Mouse (Mus musculus) cortical plate, adult 2 months (tissue): ENCODE measurements at regions not wholly inside any gene's neighbourhood (a gene's known extent, or its start where the extent isn't known, plus 50 kb on each side); places are given as distances from the start of the nearest gene placed in this dataset.

Source experiments
- CTCF ChIP-seq: fragments of 200-500 bp; IDR thresholded peaks from 2 replicates; pipeline ENCODE4 v1.5.1; 2011; ENCODE audit warnings: mild to moderate bottlenecking, control low read depth, low read length; ENCODE audit not compliant: insufficient read depth; ENCODE audit errors: extremely low read depth
- POLR2A ChIP-seq: fragments of 200-500 bp; IDR thresholded peaks from 2 replicates; pipeline ENCODE4 v1.6.1; 2011; ENCODE audit warnings: mild to moderate bottlenecking, low read length, control low read depth; ENCODE audit not compliant: insufficient read depth; ENCODE audit errors: extremely low read depth

GRCm38 (mm10) chr19:14940207-14940952 lies 342.5 kb upstream of the Tle4 start:
- TF ChIP-seq CTCF = no peak
- TF ChIP-seq POLR2A = no peak
